Mouse (Mus musculus) megakaryocyte, embryonic 14.5 days (primary cell): ENCODE measurements at regions not wholly inside any gene's neighbourhood (a gene's known extent, or its start where the extent isn't known, plus 50 kb on each side); places are given as distances from the start of the nearest gene placed in this dataset.

Experiments used
- H3K27me3 ChIP-seq: replicated peaks from 2 replicates; pipeline ENCODE3; 2012; ENCODE audit warnings: inconsistent platforms
- H3K36me3 ChIP-seq: replicated peaks from 2 replicates; pipeline ENCODE3; 2012; ENCODE audit warnings: low read length, inconsistent platforms, mixed read lengths
- H3K4me1 ChIP-seq: 2 replicates; pipeline ENCODE4 v1.6.1; 2012; ENCODE audit warnings: inconsistent platforms
- H3K4me3 ChIP-seq: replicated peaks from 2 replicates; pipeline ENCODE3; 2012; ENCODE audit warnings: moderate library complexity, mild to moderate bottlenecking, inconsistent platforms
- H3K9me3 ChIP-seq: 2 replicates; pipeline ENCODE4 v1.6.1; 2012; ENCODE audit warnings: inconsistent platforms
- FLI1 ChIP-seq: IDR thresholded peaks from 2 replicates; pipeline ENCODE4 v1.6.1; 2012; ENCODE audit warnings: low read length, inconsistent platforms, mixed read lengths
- GATA1 ChIP-seq: IDR thresholded peaks from 3 replicates; pipeline ENCODE4 v1.6.1; 2012; ENCODE audit warnings: mixed read lengths, low read length, inconsistent platforms, borderline replicate concordance

GRCm38 (mm10) chr7:69820570-69820969 is 546.0 kb downstream of the Nr2f2 start:
- H3K4me1 ChIP-seq: no peaks in the 10 kb centered on the region

GRCm38 (mm10) chr7:69812301-69812700 is 554.2 kb downstream of the Nr2f2 start:
- no peaks in the 10 kb centered on the region for H3K9me3 ChIP-seq
- TF ChIP-seq GATA1 (no peak), FLI1 (no peak)
- no peaks in the 10 kb centered on the region for H3K27me3 ChIP-seq

More at GRCm38 (mm10) chr7:69820570-69820969, 546.0 kb downstream of the Nr2f2 start:
- Histone ChIP-seq H3K27me3 (no peaks in the 10 kb centered on the region), H3K36me3 (no peaks in the 10 kb centered on the region), H3K9me3 (0 out of 2 replicates have a peak, but pooled peaks cover 4% of the 10 kb centered on the region), H3K4me3 (no peak overlapping the region)
- TF ChIP-seq FLI1 (no peak), GATA1 (no peak)

GRCm38 (mm10) chr7:69810873-69811272 is 555.7 kb downstream of the Nr2f2 start:
- no peak overlapping the region for H3K4me3 ChIP-seq
- TF ChIP-seq GATA1: no peak
- TF ChIP-seq FLI1: no peak
- no peaks in the 10 kb centered on the region for H3K27me3 ChIP-seq
- no peaks in the 10 kb centered on the region for H3K36me3 ChIP-seq
- H3K4me1 ChIP-seq: no peaks in the 10 kb centered on the region
- no peaks in the 10 kb centered on the region for H3K9me3 ChIP-seq

More at GRCm38 (mm10) chr7:69812301-69812700, 554.2 kb downstream of the Nr2f2 start:
- Histone ChIP-seq H3K4me1 (no peaks in the 10 kb centered on the region), H3K4me3 (no peak overlapping the region), H3K36me3 (no peaks in the 10 kb centered on the region)

DNA sequence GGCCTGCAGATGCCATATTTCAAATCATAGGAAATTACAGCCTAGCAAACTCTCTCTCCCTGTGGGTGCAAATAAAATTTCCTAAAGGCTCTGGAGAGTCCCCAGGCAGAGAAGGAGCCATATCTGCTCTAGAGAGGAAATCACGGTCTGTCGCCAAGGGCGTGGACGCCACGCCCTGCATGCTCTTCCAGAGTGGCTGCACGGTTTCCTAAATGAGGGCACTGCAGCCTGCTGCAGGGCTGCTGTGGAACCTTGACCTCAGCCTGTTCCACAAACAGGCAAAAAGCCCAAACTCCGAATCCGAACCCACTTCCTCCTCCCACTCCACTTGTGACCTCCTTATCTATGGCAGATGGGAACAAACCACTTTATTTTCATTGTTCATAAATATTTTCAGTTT is 559.3 kb downstream of the Nr2f2 start:
- Histone ChIP-seq H3K4me1 (no peaks in the 10 kb centered on the region), H3K4me3 (no peak overlapping the region), H3K27me3 (no peaks in the 10 kb centered on the region), H3K9me3 (no peaks in the 10 kb centered on the region), H3K36me3 (no peaks in the 10 kb centered on the region)
- no peak for TF ChIP-seq FLI1

DNA sequence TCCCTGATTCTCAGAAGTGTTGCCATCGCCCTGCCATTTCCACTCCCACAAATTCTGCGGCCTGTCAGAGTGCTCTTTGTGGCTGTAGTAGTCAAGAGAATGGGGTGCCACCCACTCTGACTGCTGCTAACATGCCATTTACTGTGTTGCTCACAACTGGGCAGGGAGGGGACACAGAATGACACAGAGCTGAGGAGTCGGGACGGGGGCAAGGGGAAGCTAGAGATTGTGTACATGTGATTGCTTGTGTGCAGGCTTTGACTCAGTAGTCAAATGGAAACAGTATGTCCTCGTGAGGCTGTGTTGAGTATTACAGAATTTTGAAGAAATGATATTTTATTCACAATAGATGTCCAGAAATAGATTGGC is 595.6 kb downstream of the Nr2f2 start:
- no peaks in the 10 kb centered on the region for H3K36me3 ChIP-seq
- H3K9me3 ChIP-seq: 0 out of 2 replicates have a peak, but pooled peaks cover 4% of the 10 kb centered on the region
- no peaks in the 10 kb centered on the region for H3K27me3 ChIP-seq
- no peaks in the 10 kb centered on the region for H3K4me1 ChIP-seq
- TF ChIP-seq GATA1 (no peak), FLI1 (no peak)
- H3K4me3 ChIP-seq: no peak overlapping the region

DNA sequence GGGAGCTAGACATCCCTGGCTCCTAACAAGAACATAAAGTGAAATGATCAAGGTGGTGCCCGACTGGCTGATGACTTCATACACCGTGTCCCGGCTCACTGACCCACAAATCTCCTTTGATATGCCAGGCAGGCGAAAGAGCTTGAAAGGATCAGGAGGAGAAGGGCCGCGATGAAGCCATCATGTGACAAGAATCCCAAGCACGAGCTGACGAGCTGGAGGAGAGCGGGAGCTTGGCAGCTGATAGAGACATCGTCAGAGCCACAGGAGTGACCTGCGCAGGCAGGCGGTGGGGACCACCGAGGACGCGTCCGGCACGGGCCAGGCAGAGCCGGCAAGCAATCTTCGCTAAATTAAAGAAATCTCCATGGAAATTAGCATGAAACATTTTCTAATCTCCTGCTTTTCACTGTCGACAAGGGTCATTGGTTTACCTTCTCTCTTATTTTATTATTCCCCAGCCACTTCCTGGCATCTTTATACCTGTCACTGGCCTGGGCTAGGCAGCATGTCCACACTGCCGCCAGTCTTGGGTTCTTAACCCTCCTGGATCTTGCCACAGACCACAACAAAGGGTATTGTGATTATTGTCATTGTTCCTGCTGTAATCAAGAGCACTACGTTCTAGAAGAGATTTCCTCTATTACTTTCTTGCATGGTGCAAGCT is 596.1 kb downstream of the Nr2f2 start:
- Histone ChIP-seq H3K4me3 (no peak overlapping the region), H3K36me3 (no peaks in the 10 kb centered on the region), H3K9me3 (0 out of 2 replicates have a peak, but pooled peaks cover 4% of the 10 kb centered on the region), H3K27me3 (no peaks in the 10 kb centered on the region), H3K4me1 (no peaks in the 10 kb centered on the region)
- TF ChIP-seq GATA1 (no peak), FLI1 (no peak)

GRCm38 (mm10) chr7:69766451-69766850 is 600.1 kb downstream of the Nr2f2 start:
- TF ChIP-seq GATA1 (no peak), FLI1 (no peak)
- no peaks in the 10 kb centered on the region for H3K4me1 ChIP-seq
- no peak overlapping the region for H3K4me3 ChIP-seq
- H3K36me3 ChIP-seq: no peaks in the 10 kb centered on the region
- H3K27me3 ChIP-seq: no peaks in the 10 kb centered on the region
- H3K9me3 ChIP-seq: 0 out of 2 replicates have a peak, but pooled peaks cover 4% of the 10 kb centered on the region

DNA sequence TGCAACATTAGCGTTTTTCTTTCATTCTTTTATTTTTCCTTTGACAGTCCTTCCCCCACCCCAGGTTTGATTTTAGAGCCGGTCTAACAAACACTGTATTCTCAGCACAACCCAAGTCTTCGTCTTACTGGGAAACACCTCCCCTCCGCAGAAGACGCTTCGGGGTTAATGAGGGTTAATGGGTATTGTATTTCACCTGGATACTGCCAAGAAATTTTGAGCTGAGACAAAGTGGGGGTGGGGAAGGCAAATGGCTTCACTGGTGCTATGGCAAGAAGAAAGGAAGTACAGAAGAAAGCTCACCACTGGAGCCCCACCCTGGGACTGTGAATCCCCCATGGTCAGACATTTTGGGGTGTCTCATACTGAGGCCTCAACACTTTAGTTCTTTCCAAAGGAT is 626.0 kb downstream of the Nr2f2 start:
- H3K4me3 ChIP-seq: no peak overlapping the region
- H3K4me1 ChIP-seq: no peaks in the 10 kb centered on the region
- no peaks in the 10 kb centered on the region for H3K27me3 ChIP-seq
- TF ChIP-seq FLI1 (no peak), GATA1 (no peak)
- H3K9me3 ChIP-seq: peaks cover 6% of the 10 kb centered on the region; the same call in 1 of the 2 replicates
- H3K36me3 ChIP-seq: no peaks in the 10 kb centered on the region

- Histone ChIP-seq H3K4me3 (no peak overlapping the region), H3K27me3 (no peaks in the 10 kb centered on the region), H3K9me3 (peaks cover 6% of the 10 kb centered on the region; the same call in 1 of the 2 replicates), H3K36me3 (no peaks in the 10 kb centered on the region), H3K4me1 (no peaks in the 10 kb centered on the region)
- TF ChIP-seq FLI1: no peak
- no peak for TF ChIP-seq GATA1
Observed at GRCm38 (mm10) chr7:69738998-69739397, 627.5 kb downstream of the Nr2f2 start.

- H3K4me3 ChIP-seq: no peak overlapping the region
- no peaks in the 10 kb centered on the region for H3K36me3 ChIP-seq
- H3K4me1 ChIP-seq: no peaks in the 10 kb centered on the region
- TF ChIP-seq GATA1: no peak
- no peak for TF ChIP-seq FLI1
- H3K27me3 ChIP-seq: no peaks in the 10 kb centered on the region
- H3K9me3 ChIP-seq: peaks cover 5% of the 10 kb centered on the region; the same call in 1 of the 2 replicates
Observed at GRCm38 (mm10) chr7:69715081-69715480, 651.5 kb downstream of the Nr2f2 start.

DNA sequence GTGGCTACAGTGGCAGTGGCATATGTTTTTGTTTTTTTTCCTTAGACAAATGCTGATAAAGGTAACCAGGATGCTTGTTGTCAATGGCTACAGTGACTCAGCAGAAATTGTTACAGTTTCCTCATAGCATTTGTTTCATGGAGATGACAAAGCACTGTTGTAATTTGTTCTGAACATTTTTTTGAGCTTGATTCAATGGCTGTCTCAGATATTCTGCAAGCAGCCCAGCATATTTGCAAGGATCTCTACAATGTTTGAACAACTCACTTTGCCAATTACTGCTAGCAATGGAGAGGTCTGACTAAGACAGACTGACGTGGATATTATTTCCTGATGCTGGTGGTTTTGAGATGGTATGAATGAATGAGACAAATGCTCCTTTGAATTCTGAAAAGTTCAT is 696.3 kb downstream of the Nr2f2 start:
- H3K9me3 ChIP-seq: no peaks in the 10 kb centered on the region
- H3K4me3 ChIP-seq: no peak overlapping the region
- H3K36me3 ChIP-seq: no peaks in the 10 kb centered on the region
- no peaks in the 10 kb centered on the region for H3K4me1 ChIP-seq
- no peak for TF ChIP-seq GATA1
- no peak for TF ChIP-seq FLI1
- H3K27me3 ChIP-seq: no peaks in the 10 kb centered on the region

DNA sequence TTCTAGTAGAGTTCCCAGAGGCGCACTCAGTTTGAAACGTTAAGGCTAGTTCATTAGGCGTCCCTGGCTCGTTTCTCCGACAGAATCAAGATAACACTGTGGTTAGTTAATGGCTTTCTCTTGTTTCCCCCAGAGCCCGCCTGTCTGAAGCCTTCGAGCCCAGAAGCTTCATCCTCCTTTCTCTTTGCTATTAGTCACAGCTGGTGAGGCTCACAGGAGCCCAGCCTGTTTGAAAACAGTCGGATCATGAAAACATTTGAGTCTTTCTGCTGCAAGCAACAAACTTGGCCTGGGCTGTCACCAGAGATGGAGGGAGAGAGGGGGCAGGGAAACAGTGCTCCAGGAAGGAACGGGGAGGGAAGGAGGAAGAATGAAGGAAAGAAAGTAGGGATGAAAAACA is 711.0 kb downstream of the Nr2f2 start:
- H3K9me3 ChIP-seq: no peaks in the 10 kb centered on the region
- H3K27me3 ChIP-seq: no peaks in the 10 kb centered on the region
- H3K4me1 ChIP-seq: no peaks in the 10 kb centered on the region
- no peaks in the 10 kb centered on the region for H3K36me3 ChIP-seq
- TF ChIP-seq FLI1: no peak
- TF ChIP-seq GATA1: no peak
- H3K4me3 ChIP-seq: no peak overlapping the region
